Comparison of ENCODE assay signal across 14 mouse cellular contexts in genomic region chr1:185500602-185501001, GRCm38 (mm10). TPM values are rescaled to one million over a fixed set of nuclear protein-coding genes. Genes with fewer than 3 reads are reported as not detected.
"Had no signal": no experiment of that assay in that cellular context is flagged by ENCODE, and none has a peak within 500 bp of the region (broad histone marks: within the 10 kb centered on the region; RNA-seq: fewer than 3 reads in every experiment).

No protein-coding gene starts in this region.

- ATAC-seq: midbrain, embryonic 13.5 days; midbrain, embryonic 16.5 days had no signal

- H3K9ac ChIP-seq: midbrain, embryonic 13.5 days had no signal

- H3K27me3 ChIP-seq: liver, embryonic 13.5 days; midbrain, embryonic 13.5 days had no signal

- DNase-seq: kidney, adult 9 months; kidney, postnatal 14 days; kidney, postnatal 4 days; liver, embryonic 13.5 days; lung, adult 2 months; lung, postnatal 14 days; thymus, adult 2 months; thymus, postnatal 14 days; thymus, postnatal 4 days had no signal

- H3K4me2 ChIP-seq: liver, embryonic 13.5 days; midbrain, embryonic 13.5 days had no signal

- H3K27ac ChIP-seq: macrophage; midbrain, embryonic 13.5 days; stomach, postnatal 0 days had no signal

- H3K9me3 ChIP-seq: liver, embryonic 13.5 days; midbrain, embryonic 13.5 days had no signal

- H3K36me3 ChIP-seq: liver, embryonic 13.5 days; midbrain, embryonic 13.5 days had no signal

- H3K4me3 ChIP-seq: liver, embryonic 13.5 days; midbrain, embryonic 13.5 days had no signal

RNA-seq across cellular contexts. Expression of gene Slc30a10, which starts 46.0 kb away (rescaled TPM):
- polyA plus RNA-seq: lung, adult 2 months; lung, embryonic 16.5 days; macrophage had no signal
